Mouse (Mus musculus) liver, embryonic 13.5 days (tissue): ENCODE results near the gene Iffo2. TPM values are rescaled to one million over a fixed set of nuclear protein-coding genes. Genes with fewer than 3 reads are reported as not detected.

ENCODE experiments used
- ATAC-seq: fragments of 200-750 bp; cut with Nextera tagmentation; 2 replicates; pipeline ENCODE4 v1.8.0; 2017; ENCODE audit warnings: low read depth, mild to moderate bottlenecking, moderate number of reproducible peaks, moderate library complexity
- DNase-seq: peaks from one replicate; pipeline ENCODE4 v3.0.0; 2022
- H3K27ac ChIP-seq: fragments of 300-500 bp; sonication (generic); 2 replicates; pipeline ENCODE4 v1.5.1; 2015; ENCODE audit warnings: moderate library complexity, mild to moderate bottlenecking, inconsistent platforms
- H3K27me3 ChIP-seq: fragments of 300-500 bp; sonication (generic); 2 replicates; pipeline ENCODE4 v1.6.1; 2015; ENCODE audit warnings: mild to moderate bottlenecking, inconsistent platforms
- H3K36me3 ChIP-seq: fragments of 300-500 bp; sonication (generic); 2 replicates; pipeline ENCODE4 v1.6.1; 2015; ENCODE audit warnings: mild to moderate bottlenecking, inconsistent platforms
- H3K4me1 ChIP-seq: fragments of 300-500 bp; sonication (generic); replicated peaks from 2 replicates; pipeline ENCODE4 v1.6.1; 2015; ENCODE audit warnings: inconsistent platforms
- H3K4me2 ChIP-seq: fragments of 300-500 bp; sonication (generic); 2 replicates; pipeline ENCODE4 v1.6.1; 2015; ENCODE audit warnings: inconsistent platforms, mild to moderate bottlenecking, moderate library complexity
- H3K4me3 ChIP-seq: fragments of 300-500 bp; sonication (generic); replicated peaks from 2 replicates; pipeline ENCODE4 v1.5.1; 2015; ENCODE audit warnings: mild to moderate bottlenecking, inconsistent platforms
- H3K9ac ChIP-seq: fragments of 300-500 bp; sonication (generic); 2 replicates; pipeline ENCODE4 v1.6.1; 2015; ENCODE audit warnings: mild to moderate bottlenecking, inconsistent platforms
- H3K9me3 ChIP-seq: fragments of 300-500 bp; sonication (generic); replicated peaks from 2 replicates; pipeline ENCODE4 v1.6.1; 2016; ENCODE audit warnings: inconsistent platforms
- WGBS: fragments of 180-500 bp; shearing (Covaris S2); methylation state at CpG from one replicate; pipeline ENCODE4 v1.1.7; 2015; ENCODE audit not compliant: insufficient replicate concordance; 5-methylcytosine and 5-hydroxymethylcytosine counted together
- polyA plus RNA-seq: library from polyadenylated mRNA; unstranded; fragments of >200 nt; fragmentation: Nextera tagmentation; extraction: Ambion mirVana; gene quantifications from 2 replicates; pipeline ENCODE4 v1.2.1, GENCODE M21; 2015

Gene Iffo2
- polyA plus RNA-seq, 1 experiment from 2014 or later = 1.0 TPM

GRCm38 (mm10) chr4:139582346-139582745 lies 52.0 kb downstream of the Iffo2 start:
- Histone ChIP-seq H3K36me3 (no peaks in the 10 kb centered on the region), H3K4me3 (no peak overlapping the region), H3K4me1 (peaks cover 93% of the 10 kb centered on the region), H3K27me3 (peaks cover 32% of the 10 kb centered on the region), H3K4me2 (no peak overlapping the region), H3K27ac (peak overlapping the region; percentile 84; the same call in 1 of the 2 replicates), H3K9me3 (no peaks in the 10 kb centered on the region), H3K9ac (no peak overlapping the region)
- ATAC-seq = no peak
- no peak for DNase-seq
- WGBS = 42% methylated on average over 6 of the region's 6 CpGs

DNA sequence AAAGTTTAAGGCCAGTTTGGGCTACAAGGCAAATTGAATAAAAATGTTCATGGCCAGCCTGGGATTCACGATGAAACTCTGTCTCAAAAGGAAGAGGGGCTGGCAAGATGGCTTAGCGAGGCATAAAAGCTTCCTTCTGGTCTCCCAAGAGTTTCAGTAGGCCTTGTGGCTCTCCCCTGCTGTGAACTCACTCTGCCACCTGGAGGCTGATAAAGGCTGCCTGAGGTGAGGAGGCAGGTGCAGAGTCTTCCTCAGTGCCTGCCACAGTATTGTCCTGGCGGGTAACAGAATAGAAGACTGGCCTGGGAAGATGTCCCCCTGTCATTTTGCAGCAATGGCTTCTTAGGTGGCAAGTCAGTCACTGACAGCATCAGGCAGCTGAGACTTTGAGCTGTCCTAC lies 52.6 kb downstream of the Iffo2 start:
- H3K27ac ChIP-seq = no peak overlapping the region
- DNase-seq (no peak), ATAC-seq (no peak)
- H3K9ac ChIP-seq = no peak overlapping the region
- 54% methylated on average over 3 of the region's 3 CpGs for WGBS
- H3K4me1 ChIP-seq = peaks cover 89% of the 10 kb centered on the region
- no peak overlapping the region for H3K4me3 ChIP-seq
- H3K27me3 ChIP-seq = peaks cover 28% of the 10 kb centered on the region
- H3K36me3 ChIP-seq = no peaks in the 10 kb centered on the region
- H3K4me2 ChIP-seq = no peak overlapping the region
- no peaks in the 10 kb centered on the region for H3K9me3 ChIP-seq

GRCm38 (mm10) chr4:139583629-139584245 lies 53.4 kb downstream of the Iffo2 start:
- H3K4me3 ChIP-seq = no peak overlapping the region
- H3K27ac ChIP-seq = no peak overlapping the region
- H3K4me1 ChIP-seq = peaks cover 80% of the 10 kb centered on the region
- no peaks in the 10 kb centered on the region for H3K9me3 ChIP-seq
- H3K4me2 ChIP-seq = no peak overlapping the region
- 70% methylated on average over 11 of the region's 11 CpGs for WGBS
- DNase-seq (no peak), ATAC-seq (no peak)
- peaks cover 20% of the 10 kb centered on the region for H3K27me3 ChIP-seq
- no peaks in the 10 kb centered on the region for H3K36me3 ChIP-seq
- H3K9ac ChIP-seq = no peak overlapping the region

GRCm38 (mm10) chr4:139584704-139585103 lies 54.4 kb downstream of the Iffo2 start:
- DNase-seq = no peak
- peaks cover 10% of the 10 kb centered on the region; the same call in 1 of the 2 replicates for H3K27me3 ChIP-seq
- H3K4me3 ChIP-seq = no peak overlapping the region
- WGBS = 76% methylated on average over 11 of the region's 11 CpGs
- H3K36me3 ChIP-seq = no peaks in the 10 kb centered on the region
- H3K4me2 ChIP-seq = no peak overlapping the region
- H3K9ac ChIP-seq = no peak overlapping the region
- H3K27ac ChIP-seq = peak overlapping the region; percentile 30; the same call in 1 of the 2 replicates
- H3K9me3 ChIP-seq = no peaks in the 10 kb centered on the region
- ATAC-seq = no peak
- H3K4me1 ChIP-seq = peaks cover 71% of the 10 kb centered on the region

DNA sequence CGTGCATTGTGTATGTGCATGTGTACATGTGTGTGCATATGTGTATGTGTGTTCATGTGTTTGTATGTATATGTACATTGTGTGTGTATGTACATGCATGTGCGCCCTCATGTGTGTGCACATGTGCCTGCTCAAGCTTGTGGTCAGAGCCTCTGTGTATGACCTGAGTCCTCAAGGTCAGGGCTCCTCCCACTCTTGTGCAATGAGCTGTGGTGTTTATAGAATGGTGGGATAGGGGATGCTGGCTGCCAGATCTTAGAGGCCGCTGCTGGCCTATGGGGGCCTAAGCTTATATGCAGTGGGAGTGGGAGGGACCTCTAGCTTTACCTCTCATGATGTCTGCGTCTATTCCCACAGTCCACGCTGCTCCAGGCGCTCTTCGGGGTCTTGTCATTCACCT lies 55.4 kb downstream of the Iffo2 start:
- Histone ChIP-seq H3K4me3 (no peak overlapping the region), H3K4me2 (no peak overlapping the region), H3K9ac (no peak overlapping the region), H3K36me3 (no peaks in the 10 kb centered on the region), H3K27me3 (0 out of 2 replicates have a peak, but pooled peaks cover 2% of the 10 kb centered on the region), H3K27ac (0 out of 2 replicates have a peak overlapping the region, but pooled peaks have one; percentile 18), H3K9me3 (no peaks in the 10 kb centered on the region), H3K4me1 (peaks cover 64% of the 10 kb centered on the region)
- ATAC-seq (0 out of 2 replicates have a peak, but pooled peaks have one; percentile 14), DNase-seq (no peak)
- WGBS = 67% methylated on average over 7 of the region's 7 CpGs

DNA sequence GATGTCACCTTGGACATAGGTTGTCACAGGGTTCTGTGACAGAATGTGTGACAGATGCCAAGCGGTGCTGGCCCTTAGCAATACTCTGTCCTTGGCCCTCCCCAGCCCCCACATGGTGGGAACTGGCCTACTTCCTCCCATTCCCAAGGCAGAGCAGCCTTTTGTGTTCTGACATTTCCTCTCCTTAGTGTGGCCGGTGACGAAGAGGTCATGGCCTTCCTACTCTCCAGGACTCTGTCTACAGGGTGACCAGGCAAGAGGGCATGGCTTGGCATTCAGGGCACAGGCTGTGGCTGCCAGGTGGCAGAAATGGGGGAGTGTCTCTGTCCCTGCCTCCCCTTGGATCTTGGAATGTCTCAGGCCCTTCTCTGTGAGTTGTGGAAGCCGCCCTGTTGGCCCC lies 57.0 kb downstream of the Iffo2 start:
- no peak for ATAC-seq
- Histone ChIP-seq H3K4me2 (no peak overlapping the region), H3K27ac (no peak overlapping the region), H3K4me1 (peaks cover 47% of the 10 kb centered on the region), H3K9ac (no peak overlapping the region), H3K27me3 (no peaks in the 10 kb centered on the region), H3K36me3 (no peaks in the 10 kb centered on the region), H3K9me3 (no peaks in the 10 kb centered on the region), H3K4me3 (no peak overlapping the region)
- WGBS = 57% methylated on average over 4 of the region's 4 CpGs
- no peak for DNase-seq

GRCm38 (mm10) chr4:139587773-139588172 lies 57.4 kb downstream of the Iffo2 start:
- H3K9ac ChIP-seq = no peak overlapping the region
- no peak overlapping the region for H3K27ac ChIP-seq
- H3K9me3 ChIP-seq = no peaks in the 10 kb centered on the region
- no peak overlapping the region for H3K4me3 ChIP-seq
- no peak overlapping the region for H3K4me2 ChIP-seq
- H3K27me3 ChIP-seq = no peaks in the 10 kb centered on the region
- DNase-seq (no peak), ATAC-seq (no peak)
- 76% methylated on average over 4 of the region's 4 CpGs for WGBS
- H3K4me1 ChIP-seq = peaks cover 43% of the 10 kb centered on the region
- no peaks in the 10 kb centered on the region for H3K36me3 ChIP-seq

DNA sequence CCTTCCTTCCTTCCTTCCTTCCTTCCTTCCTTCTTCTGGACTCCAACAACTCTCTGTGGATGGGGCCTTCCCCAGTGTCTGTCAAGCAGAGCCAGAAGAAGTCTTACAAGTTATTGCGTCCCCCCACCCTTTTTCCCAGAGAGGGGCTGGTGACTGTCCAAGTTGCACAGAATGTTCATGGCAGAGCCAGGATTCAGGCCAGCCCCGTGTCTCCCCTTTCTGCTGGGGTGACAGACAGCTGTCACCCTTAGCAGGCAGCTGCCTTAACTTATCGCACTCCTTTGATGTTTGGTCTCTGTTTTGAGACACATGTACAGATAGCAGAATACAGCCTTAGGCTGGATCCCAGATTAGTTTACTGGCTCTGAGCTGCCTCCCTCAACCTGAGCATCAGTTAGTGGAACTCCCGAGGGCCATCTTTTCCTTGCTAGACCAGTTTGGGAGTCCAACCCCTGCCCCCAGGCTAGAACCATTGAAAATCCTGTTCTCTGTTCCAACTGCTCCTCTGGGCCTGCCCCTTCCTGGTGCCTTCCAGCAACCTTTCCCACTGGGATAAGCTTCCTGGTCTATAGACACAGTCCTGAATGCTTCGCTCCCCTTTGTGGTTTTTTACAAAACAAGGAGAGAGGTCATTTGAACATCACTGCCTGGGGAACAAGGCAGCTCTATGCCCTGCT lies 59.1 kb downstream of the Iffo2 start:
- Histone ChIP-seq H3K4me2 (no peak overlapping the region), H3K27ac (no peak overlapping the region), H3K9me3 (no peaks in the 10 kb centered on the region), H3K4me1 (peaks cover 28% of the 10 kb centered on the region), H3K36me3 (no peaks in the 10 kb centered on the region), H3K27me3 (no peaks in the 10 kb centered on the region), H3K9ac (no peak overlapping the region), H3K4me3 (no peak overlapping the region)
- ATAC-seq (no peak), DNase-seq (no peak)
- WGBS = 58% methylated on average over 5 of the region's 5 CpGs

DNA sequence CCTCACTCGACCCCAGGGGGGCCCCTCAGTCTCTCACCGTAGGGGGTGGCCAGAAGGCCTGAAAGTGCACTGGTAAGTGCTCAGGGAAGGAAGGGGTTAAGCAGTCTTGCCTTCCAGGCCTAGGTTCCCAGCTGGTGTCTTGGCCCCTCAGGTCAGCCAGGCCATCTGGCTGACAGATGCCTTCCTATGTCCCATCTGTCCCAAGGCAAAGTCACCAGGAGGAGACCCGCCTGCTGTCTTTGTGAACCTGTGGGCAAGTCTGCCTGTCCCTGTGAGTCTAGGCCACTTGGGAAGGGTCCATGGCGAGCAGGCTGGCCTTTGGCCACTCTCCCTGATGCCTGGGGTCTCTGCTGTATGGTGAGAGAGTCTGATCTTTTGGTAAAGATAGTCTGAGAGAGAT lies 60.1 kb downstream of the Iffo2 start:
- ATAC-seq = no peak
- no peak for DNase-seq
- Histone ChIP-seq H3K27me3 (no peaks in the 10 kb centered on the region), H3K27ac (no peak overlapping the region), H3K4me1 (peaks cover 24% of the 10 kb centered on the region), H3K4me3 (no peak overlapping the region), H3K36me3 (no peaks in the 10 kb centered on the region), H3K4me2 (no peak overlapping the region), H3K9me3 (no peaks in the 10 kb centered on the region), H3K9ac (no peak overlapping the region)
- WGBS = 44% methylated on average over 4 of the region's 4 CpGs

- Histone ChIP-seq H3K27ac (no peak overlapping the region), H3K4me3 (no peak overlapping the region), H3K9me3 (no peaks in the 10 kb centered on the region), H3K9ac (no peak overlapping the region), H3K4me2 (no peak overlapping the region), H3K36me3 (no peaks in the 10 kb centered on the region), H3K27me3 (0 out of 2 replicates have a peak, but pooled peaks cover 9% of the 10 kb centered on the region), H3K4me1 (peaks cover 34% of the 10 kb centered on the region)
- no peak for DNase-seq
- 70% methylated on average over 7 of the region's 7 CpGs for WGBS
- no peak for ATAC-seq
These were observed 62.5 kb downstream of the Iffo2 start for GRCm38 (mm10) chr4:139592895-139593294.

- Histone ChIP-seq H3K36me3 (no peaks in the 10 kb centered on the region), H3K9me3 (no peaks in the 10 kb centered on the region), H3K4me2 (no peak overlapping the region), H3K27ac (no peak overlapping the region), H3K9ac (no peak overlapping the region), H3K4me3 (no peak overlapping the region), H3K27me3 (peaks cover 13% of the 10 kb centered on the region; the same call in 1 of the 2 replicates), H3K4me1 (peaks cover 39% of the 10 kb centered on the region)
- DNase-seq (no peak), ATAC-seq (no peak)
- 59% methylated on average over 6 of the region's 6 CpGs for WGBS
These were observed 63.0 kb downstream of the Iffo2 start for GRCm38 (mm10) chr4:139593383-139593782.

DNA sequence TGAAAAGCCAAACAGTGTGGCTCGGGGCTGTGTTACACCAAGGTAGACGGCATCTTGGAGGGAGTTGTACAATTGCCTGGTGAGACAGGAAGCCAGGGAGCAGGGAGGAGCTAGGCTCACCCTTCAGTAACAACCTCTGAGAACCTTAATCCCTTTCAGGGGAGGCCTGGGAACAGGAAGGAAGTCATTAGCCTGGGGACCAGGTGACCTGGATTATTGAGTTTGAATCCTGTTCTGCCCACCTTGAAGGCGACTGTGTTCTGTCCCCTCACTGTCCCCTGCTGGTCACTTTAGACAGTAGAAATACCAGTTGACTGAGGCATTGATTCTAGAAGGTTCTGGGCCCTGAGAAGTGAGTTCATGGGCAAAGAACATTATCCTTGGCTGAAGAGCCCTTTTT lies 63.7 kb downstream of the Iffo2 start:
- Histone ChIP-seq H3K36me3 (no peaks in the 10 kb centered on the region), H3K9ac (no peak overlapping the region), H3K27ac (no peak overlapping the region), H3K4me2 (no peak overlapping the region), H3K4me1 (peaks cover 45% of the 10 kb centered on the region), H3K4me3 (no peak overlapping the region), H3K27me3 (peaks cover 20% of the 10 kb centered on the region; the same call in 1 of the 2 replicates), H3K9me3 (no peaks in the 10 kb centered on the region)
- DNase-seq (no peak), ATAC-seq (no peak)
- WGBS = 37% methylated on average over 3 of the region's 3 CpGs
